Mouse (Mus musculus) liver, adult 2 months (tissue): ENCODE measurements around the gene Slfn9.

Source experiments
- CTCF ChIP-seq: fragments of 200-500 bp; IDR thresholded peaks from 2 replicates; pipeline ENCODE4 v1.5.1; 2011; ENCODE audit warnings: low read depth, low read length, control low read depth
- POLR2A ChIP-seq: fragments of 200-500 bp; IDR thresholded peaks from 2 replicates; pipeline ENCODE4 v1.6.1; 2011; ENCODE audit warnings: low read length, control low read depth; ENCODE audit not compliant: insufficient read depth; ENCODE audit errors: extremely low read depth

DNA sequence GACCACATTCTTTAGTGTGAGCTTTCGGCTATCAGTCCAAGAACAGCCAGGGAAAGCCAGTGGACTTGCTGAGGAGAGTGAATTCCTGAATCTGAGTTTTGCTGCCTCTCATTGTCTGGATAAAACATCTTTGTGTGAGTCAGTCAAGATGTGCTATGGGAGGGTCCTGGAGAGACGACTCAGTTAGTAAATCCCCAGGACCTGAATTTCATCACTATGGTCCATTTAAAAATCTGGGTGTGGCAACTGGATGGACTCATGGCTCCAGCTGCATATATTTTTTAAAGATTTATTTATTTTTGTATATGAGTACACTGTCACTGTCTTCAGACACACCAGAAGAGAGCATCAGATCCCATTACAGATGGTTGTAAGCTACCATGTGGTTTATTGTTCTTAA, 46.0 kb downstream of the Slfn9 start:
- TF ChIP-seq CTCF = no peak
- no peak for TF ChIP-seq POLR2A
